Mouse (Mus musculus): ENCODE data around the gene Prss32. TPM values are rescaled to one million over a fixed set of nuclear protein-coding genes. Genes with fewer than 3 reads are reported as not detected.
"Not testable (repeated sequence)": the region's sequence is repeated elsewhere in the genome, so short reads cannot be mapped to it uniquely, and the experiment has no call there.

Prss32 gene
- polyA plus RNA-seq, 1 experiment: 0.19 TPM

DNA sequence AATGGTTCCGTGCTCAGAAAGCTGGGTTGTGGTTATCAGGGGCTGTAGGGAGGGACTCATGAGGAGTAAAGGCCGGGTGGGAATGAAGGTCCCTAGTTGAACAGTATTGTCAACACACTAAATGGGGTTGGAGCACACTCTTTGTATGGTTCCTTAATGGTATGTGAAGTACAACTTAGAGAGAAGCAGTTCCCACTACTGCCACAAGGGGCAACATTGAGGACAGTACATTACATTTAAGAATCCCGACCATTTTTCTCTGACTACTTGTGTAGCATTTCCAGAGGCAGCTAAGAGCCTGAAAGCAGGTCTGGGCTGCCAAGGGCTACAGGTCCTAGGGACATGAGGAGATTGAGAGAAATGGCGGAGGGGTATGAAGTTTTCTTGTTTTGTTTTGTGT is 2.5 kb upstream of the Prss32 start:
- no peak for DNase-seq (ENCODE audit: low read depth)

DNA sequence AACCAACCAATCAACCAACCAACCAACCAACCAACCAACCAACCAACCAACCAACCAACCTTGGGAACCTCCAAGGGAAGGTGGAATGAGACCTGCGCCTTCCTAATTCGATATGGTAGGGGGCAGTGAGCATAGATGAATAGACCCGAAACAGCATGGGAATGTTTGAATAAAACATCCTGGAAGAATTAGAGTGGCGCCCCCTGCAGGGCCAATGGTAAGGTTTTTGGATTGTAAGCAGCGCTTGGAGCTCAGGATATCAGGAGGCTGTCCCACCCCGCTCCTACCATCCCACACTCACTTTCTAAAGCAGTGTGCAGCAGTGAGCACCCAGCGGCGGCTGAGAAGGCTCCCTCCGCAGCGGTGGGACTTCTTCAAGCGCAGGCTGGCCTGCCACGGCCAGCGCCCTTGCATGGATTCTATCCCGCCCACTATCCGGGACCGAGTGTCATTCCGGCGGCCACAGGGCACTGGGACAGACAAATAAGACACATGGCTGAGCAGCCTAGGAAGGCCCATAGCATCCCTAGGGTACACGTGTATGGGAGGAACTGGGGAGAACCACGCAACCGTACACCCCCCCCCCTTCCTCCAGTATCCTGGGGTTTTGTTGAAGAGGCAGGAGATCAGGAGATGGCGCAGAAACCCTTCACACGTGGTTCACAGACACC is 379 bp upstream of the Prss32 start:
- DNase-seq (ENCODE audit: low read depth): no peak

DNA sequence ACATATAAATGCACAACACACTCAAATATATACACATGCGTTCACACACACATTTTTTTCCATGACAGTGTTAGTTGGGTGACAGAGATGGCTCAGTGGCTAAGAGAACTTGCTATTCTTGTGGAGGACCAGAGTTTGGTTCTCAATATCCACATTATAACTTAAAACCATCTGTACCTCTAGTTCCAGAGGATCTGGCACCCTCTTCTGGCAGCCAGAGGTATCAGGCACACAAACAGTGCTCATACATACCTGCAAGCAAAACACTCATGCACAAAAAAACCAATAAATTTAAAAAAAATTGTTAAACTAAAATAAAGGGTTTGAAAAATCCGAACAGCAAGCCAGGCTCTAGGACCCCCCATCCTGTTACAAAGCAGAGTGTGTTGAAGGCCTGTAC is 6.4 kb downstream of the Prss32 start:
- DNase-seq (ENCODE audit: low read depth): no peak

DNA sequence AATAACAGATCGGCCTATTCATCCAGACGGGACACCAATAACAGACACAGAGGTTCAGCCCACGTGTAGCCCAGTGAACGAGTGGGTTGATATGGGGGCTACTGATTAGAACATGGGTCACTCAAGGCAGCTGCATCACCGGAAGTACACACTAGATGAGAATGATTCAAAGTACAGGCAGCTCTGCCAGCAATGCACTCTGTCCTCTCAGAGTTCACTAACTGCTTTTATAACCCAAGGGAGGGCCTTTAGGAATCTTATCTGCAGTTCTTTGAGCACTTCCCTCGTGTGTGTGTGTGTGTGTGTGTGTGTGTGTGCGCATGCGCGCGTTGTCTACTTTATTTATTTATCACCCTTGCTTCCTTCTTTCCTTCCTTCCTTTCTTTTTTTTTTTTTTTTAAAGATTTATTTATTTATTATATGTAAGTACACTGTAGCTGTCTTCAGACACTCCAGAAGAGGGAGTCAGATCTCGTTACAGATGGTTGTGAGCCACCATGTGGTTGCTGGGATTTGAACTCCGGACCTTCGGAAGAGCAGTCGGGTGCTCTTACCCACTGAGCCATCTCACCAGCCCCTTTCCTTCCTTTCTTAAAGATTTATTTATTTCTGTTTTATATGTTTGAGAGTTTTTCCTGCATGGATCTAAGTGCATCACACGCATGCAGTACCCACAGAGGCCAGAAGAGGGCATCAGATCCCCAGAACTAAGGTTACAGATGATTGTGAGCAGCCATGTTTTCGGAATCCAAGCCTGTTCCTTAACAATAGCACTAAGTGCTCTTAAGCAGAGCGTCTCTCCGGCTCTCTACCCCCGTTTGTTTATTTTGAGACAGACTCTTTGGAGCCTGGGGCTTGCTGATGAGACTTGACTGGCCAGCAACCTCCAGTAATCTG is 7.4 kb downstream of the Prss32 start:
- DNase-seq (ENCODE audit: low read depth): no peak

DNA sequence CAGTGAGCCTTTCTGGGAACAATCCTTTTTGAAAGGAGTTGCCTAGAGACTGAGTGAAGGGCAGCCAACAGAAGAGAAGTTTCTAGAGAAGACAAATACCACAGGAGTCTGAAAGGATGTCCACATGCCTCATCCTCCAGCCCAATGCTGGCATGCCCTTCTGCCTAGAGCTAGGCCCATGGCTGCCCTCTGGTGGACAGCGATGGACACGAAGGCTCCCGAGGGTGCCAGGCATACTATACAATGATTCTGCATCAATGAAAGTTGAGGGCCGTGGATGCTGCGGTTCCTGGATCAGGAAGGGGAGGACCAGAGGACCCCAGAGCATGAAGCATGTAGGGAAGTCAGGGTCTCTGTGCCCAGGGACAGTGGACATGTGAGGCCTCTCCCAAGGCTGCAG is 9.6 kb downstream of the Prss32 start:
- no peak for DNase-seq (ENCODE audit: low read depth)

DNA sequence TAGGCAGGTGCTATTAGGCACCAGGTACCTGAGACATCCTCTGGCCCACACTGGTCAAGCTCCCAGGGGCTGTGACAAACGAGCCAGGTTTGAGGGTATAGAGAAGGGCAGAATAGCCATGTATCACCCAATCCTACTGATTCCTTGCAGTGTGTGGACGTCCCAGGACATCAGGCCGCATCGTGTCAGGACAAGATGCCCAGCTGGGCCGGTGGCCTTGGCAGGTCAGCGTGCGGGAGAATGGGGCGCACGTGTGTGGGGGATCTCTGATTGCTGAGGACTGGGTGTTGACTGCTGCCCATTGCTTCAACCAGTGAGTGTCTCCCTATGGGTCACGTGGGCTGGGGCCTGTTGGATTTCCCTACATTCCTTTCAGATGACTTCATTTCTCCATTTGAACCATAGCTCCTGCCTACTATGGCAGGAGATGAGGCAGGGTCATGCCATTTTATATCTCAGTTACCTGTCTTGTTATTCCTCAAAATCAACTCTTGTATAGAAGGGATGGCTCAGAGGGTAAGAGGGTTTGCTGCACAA is 10.6 kb downstream of the Prss32 start:
- DNase-seq (ENCODE audit: low read depth): no peak

DNA sequence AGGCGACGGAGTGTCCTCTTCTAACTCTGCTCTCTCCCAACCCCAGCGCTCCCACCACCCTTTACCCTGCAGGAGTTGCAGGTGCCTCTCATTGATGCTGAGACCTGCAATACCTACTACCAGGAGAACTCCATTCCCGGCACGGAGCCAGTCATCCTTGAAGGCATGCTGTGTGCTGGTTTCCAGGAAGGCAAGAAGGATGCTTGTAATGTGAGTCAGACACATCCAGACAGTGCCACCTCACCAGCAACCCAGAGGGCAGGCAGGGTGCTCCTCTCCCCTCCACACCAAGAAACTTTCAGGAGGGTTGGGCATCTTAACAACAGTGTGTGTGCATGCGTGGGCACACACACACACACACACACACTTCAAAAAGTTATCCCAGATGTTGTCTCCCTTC is 13.5 kb downstream of the Prss32 start:
- DNase-seq (ENCODE audit: low read depth): no peak

DNA sequence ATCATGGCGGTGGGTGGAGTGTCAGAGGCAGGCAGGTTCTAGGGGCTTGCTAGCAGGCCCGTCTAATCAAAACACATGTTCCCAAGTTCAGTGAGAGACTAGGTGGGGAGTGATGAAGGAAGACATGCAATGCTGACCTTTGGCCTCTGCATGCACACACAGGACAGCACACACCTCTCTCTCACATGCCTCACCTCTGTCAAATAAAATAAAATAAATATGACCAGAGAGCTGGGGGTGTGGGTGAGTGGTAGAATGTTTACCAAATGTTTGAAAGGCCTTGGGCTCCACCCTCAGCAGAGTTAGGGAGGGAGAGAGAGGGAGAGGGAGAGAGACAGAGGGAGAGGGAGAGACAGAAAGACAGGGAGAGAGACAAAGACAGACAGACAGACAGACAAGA is 14.3 kb downstream of the Prss32 start:
- DNase-seq (ENCODE audit: low read depth): no peak

DNA sequence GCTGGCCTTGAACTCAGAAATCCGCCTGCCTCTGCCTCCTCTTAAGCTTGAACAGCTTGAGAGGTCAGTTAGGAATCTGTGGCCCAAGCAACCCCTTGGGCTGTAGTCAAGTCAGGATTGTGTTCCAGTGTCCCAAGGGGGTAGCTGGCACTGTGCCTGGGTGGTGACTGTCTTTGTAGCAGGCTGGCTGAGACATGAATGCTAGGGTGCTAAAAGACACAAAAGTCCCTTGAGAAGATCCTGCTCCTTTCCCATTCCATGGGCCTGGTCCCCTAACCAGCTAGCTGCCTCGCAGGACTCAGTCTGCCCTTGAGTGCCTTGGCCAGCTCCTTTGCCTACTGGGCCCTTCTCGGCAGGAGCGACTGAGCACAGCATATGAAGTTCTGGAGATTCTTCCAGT is 19.3 kb downstream of the Prss32 start:
- no peak for DNase-seq (ENCODE audit: low read depth)

DNA sequence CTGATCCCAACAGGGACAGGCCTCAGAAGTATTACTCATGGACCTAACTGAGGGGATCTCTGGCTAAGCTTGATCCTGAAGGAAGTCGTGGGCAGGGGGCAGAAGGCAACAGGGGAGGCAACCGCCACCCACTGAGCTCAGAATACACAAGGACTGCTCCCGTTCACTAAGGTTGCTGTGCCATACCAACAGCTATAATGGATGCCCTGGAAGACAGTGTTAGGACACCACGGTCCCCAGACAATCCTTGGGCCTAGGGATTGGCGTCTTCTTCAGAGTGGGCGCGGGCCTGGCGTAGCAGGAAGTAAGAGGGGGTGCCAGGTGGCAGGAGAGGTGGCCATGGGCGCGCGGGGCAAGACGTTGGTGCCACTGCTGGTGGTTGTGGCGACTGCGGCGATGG is 24.1 kb downstream of the Prss32 start, which contains the start of gene Prss21:
TSS of gene Prss21 (plus strand) at position 301 of the 400 bp plus-strand sequence.
- no peak for DNase-seq (ENCODE audit: low read depth)

DNA sequence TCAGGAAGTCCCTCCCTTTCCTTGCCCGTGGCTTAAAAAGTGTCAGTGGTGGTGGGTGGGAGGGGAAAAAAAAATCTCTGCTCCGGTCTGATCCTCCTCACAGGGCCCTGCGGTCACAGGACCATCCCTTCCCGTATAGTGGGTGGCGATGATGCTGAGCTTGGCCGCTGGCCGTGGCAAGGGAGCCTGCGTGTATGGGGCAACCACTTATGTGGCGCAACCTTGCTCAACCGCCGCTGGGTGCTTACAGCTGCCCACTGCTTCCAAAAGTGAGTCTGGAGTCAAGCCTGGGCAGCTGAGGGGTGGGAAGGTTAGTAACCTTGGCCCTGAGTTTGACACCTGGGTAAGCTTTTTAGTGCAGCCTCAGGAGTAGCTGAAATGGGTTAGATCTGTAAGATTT is 24.9 kb downstream of the Prss32 start:
- no peak for DNase-seq (ENCODE audit: low read depth)

DNA sequence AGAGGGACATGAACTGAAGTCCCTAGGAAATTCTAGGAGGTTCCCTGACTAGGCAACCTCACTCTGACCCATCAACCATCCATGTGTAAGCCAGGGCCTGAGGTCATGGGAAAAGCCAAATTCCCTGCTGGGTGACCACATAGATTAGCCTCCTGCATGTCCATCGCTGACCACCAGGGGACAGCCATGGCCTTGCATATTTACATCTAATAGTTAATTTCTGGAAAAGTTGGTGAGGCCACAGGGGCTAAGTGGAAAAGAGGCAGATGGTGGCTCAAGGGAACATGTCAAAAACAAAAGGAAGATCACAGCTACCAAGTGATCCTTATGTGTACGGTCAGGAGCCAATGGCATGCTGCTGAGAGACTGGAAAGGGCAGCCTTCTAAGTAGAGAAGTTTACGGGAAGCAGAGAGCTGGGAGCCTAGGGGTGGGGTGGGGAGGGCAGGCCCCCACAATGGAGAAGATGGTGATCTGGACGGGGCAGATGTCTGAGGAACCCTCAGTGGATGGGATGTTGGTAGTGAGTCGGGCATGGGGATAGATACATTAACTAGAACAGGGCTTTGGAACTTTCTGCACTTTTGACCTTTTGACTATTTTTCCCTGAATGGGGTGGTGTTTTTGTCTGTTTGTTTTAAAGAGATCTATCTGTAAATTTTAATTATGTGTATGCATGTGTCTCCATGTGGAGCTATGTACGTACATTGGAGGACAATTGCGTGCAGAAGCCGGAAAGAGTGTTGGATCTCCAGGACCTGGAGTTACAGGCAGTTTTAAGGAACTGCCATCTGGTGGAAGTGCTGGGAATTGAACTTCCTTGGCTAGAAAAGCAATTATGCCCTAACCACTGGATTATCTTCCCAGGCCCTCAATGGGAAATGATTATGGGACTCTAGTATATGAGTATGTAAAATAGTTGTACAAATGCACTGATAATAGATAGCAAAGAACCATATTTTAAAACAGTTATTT is 30.5 kb downstream of the Prss32 start:
- no peak for DNase-seq (ENCODE audit: low read depth)

DNA sequence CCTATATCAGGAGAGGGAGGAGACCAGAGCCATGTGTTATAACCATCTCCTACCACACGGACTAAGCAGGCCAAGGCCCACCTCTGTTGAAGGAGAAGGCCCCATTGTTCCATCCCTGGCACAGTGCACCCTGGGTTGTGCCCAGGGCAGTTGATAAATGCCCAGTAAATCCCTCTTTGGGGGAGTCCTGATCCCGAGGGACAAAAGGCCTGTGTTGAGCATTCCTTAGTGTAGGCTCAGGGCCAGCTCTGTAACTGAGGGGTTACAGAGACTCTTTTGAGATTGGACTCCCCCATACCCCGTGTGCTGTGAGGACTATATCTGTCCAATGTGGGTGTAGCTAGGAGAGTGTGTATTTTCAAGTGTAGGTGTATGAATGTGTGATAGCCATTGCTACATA is 33.1 kb downstream of the Prss32 start:
- no peak for DNase-seq (ENCODE audit: low read depth)

DNA sequence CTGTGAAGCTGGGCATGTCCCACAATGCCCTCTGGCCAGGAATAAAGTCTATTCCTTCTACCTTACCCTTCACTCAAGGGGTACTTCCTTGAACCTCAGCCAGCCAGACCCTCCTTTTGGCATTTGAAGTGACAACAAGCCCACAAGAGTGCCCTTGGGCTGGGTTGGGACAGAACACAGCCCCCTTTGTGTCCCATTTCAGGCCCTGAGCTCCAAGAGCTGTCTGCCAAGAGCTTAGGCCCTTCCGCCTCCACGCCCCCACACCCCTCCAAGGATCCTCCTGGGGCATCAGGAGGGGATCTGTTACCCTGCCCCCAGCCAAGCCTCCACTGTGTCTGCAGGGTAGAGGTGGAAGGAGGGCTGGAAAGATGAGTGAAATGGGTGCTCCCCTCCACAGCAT is 33.5 kb downstream of the Prss32 start:
- no peak for DNase-seq (ENCODE audit: low read depth)

DNA sequence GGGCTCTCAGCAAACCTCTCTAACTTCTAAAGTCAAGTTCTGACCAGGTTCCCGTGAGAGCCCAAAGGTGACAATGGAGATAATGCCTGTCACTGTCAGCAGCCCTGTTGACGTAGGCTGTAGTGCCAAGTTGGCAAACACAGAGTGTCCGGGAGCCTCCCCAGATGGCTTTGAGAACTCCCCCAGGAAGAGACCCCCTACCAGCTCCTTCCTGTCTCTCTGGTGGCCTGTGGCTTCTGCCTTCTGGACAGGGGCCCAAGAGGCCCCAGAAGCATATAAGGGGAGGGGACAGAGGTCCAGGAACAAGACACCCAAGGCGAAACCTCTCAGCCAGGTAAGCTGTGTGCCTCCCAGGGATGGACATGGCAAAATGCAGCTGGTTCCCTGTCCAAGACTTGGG is 36.9 kb downstream of the Prss32 start, which contains the start of the genes Dcpp1 and Dcpp2:
TSS of gene Dcpp1 (plus strand) at position 301 of the 400 bp plus-strand sequence.
TSS of gene Dcpp2 (plus strand) at position 305 of the 400 bp plus-strand sequence.
- DNase-seq (ENCODE audit: low read depth): not testable (repeated sequence)

Other genes with a start within 250 kb of the Prss32 start
- 27.0 and 36.2 TPM in 2 replicates for gene Zfp13, start 244.4 kb upstream of the Prss32 start, polyA plus RNA-seq (2012; rRNA removed)
- 0.05 TPM in 1 of 2 replicates, not detected in the other for gene Zscan10, start 243.0 kb upstream of the Prss32 start, polyA plus RNA-seq (2012; rRNA removed)
- 0.30 and 0.32 TPM in 2 replicates for gene Mmp25, start 198.6 kb upstream of the Prss32 start, polyA plus RNA-seq (2012; rRNA removed)
- gene Bicdl2, start 183.3 kb upstream of the Prss32 start, polyA plus RNA-seq (2012; rRNA removed): 1.7 TPM in 2 replicates
- 326 and 359 TPM in 2 replicates for gene Hcfc1r1, start 170.3 kb upstream of the Prss32 start, polyA plus RNA-seq (2012; rRNA removed)
- gene Thoc6, start 170.0 kb upstream of the Prss32 start, polyA plus RNA-seq (2012; rRNA removed): 15.7 and 21.4 TPM in 2 replicates
- 17.6 and 20.9 TPM in 2 replicates for gene Tnfrsf12a, start 166.4 kb upstream of the Prss32 start, polyA plus RNA-seq (2012; rRNA removed)
- gene Cldn6, start 164.6 kb upstream of the Prss32 start, polyA plus RNA-seq (2012; rRNA removed): 1.9 and 2.0 TPM in 2 replicates
- gene Cldn9, start 159.8 kb upstream of the Prss32 start, polyA plus RNA-seq (2012; rRNA removed): 0.99 and 1.7 TPM in 2 replicates
- gene 1520401A03Rik, start 121.1 kb upstream of the Prss32 start, polyA plus RNA-seq (2012; rRNA removed): 0.16 and 0.28 TPM in 2 replicates
- 14.9 and 15.7 TPM in 2 replicates for gene Pkmyt1, start 117.5 kb upstream of the Prss32 start, polyA plus RNA-seq (2012; rRNA removed)
- gene Paqr4, start 103.0 kb upstream of the Prss32 start, polyA plus RNA-seq (2012; rRNA removed): 27.7 and 28.9 TPM in 2 replicates
- gene Kremen2, start 98.0 kb upstream of the Prss32 start, polyA plus RNA-seq (2012; rRNA removed): 0.43 and 0.57 TPM in 2 replicates
- gene Flywch1, start 72.3 kb upstream of the Prss32 start, polyA plus RNA-seq (2012; rRNA removed): 52.1 and 54.6 TPM in 2 replicates
- 14.1 and 15.4 TPM in 2 replicates for gene Flywch2, start 57.8 kb upstream of the Prss32 start, polyA plus RNA-seq (2012; rRNA removed)
- 381 and 457 TPM in 2 replicates for gene Srrm2, start 53.3 kb upstream of the Prss32 start, polyA plus RNA-seq (2012; rRNA removed)
- 689 and 774 TPM in 2 replicates for gene Elob, start 14.7 kb upstream of the Prss32 start, polyA plus RNA-seq (2012; rRNA removed)
- gene Prss33, start 7.8 kb upstream of the Prss32 start, polyA plus RNA-seq (2012; rRNA removed): 3.5 and 5.6 TPM in 2 replicates
- gene Prss41, start 317 bp downstream of the Prss32 start, polyA plus RNA-seq (2012; rRNA removed): 0.77 and 1.0 TPM in 2 replicates
- 0.18 and 0.76 TPM in 2 replicates for gene Prss21, start 24.2 kb downstream of the Prss32 start, polyA plus RNA-seq (2012; rRNA removed)
- not detected in 2 replicates for gene Dcpp1, start 37.0 kb downstream of the Prss32 start, polyA plus RNA-seq (2012; rRNA removed)
- not detected in 2 replicates for gene Dcpp2, start 37.0 kb downstream of the Prss32 start, polyA plus RNA-seq (2012; rRNA removed)
- gene Dcpp3, start 73.6 kb downstream of the Prss32 start, polyA plus RNA-seq (2012; rRNA removed): not detected in 2 replicates
- not detected in 2 replicates for gene Sbp, start 97.8 kb downstream of the Prss32 start, polyA plus RNA-seq (2012; rRNA removed)
- gene Sbpl, start 111.4 kb downstream of the Prss32 start, polyA plus RNA-seq (2012; rRNA removed): not detected in 2 replicates
- 0.46 and 0.53 TPM in 2 replicates for gene Prss30, start 136.7 kb downstream of the Prss32 start, polyA plus RNA-seq (2012; rRNA removed)
- 0.15 and 0.18 TPM in 2 replicates for gene Prss22, start 154.2 kb downstream of the Prss32 start, polyA plus RNA-seq (2012; rRNA removed)
- gene Prss27, start 194.3 kb downstream of the Prss32 start, polyA plus RNA-seq (2012; rRNA removed): 1.6 and 2.8 TPM in 2 replicates
- gene Kctd5, start 229.6 kb downstream of the Prss32 start, polyA plus RNA-seq (2012; rRNA removed): 23.0 and 27.2 TPM in 2 replicates